Mouse (Mus musculus) liver, embryonic 16.5 days (tissue): Measurements from ENCODE around the gene Cep57. TPM values are rescaled to one million over a fixed set of nuclear protein-coding genes. Genes with fewer than 3 reads are reported as not detected.

Experiments used
- ATAC-seq: fragments of 200-750 bp; cut with Nextera tagmentation; 2 replicates; pipeline ENCODE4 v1.8.0; 2017; ENCODE audit warnings: low read depth, mild to moderate bottlenecking, moderate number of reproducible peaks, moderate library complexity
- H3K27ac ChIP-seq: fragments of 300-500 bp; sonication (generic); 2 replicates; pipeline ENCODE4 v1.5.1; 2014; ENCODE audit warnings: mild to moderate bottlenecking, low read length
- H3K27me3 ChIP-seq: fragments of 300-500 bp; sonication (generic); 2 replicates; pipeline ENCODE4 v1.6.1; 2014; ENCODE audit warnings: low read depth, low read length, mixed read lengths; ENCODE audit not compliant: control insufficient read depth, insufficient read depth
- H3K36me3 ChIP-seq: fragments of 300-500 bp; sonication (generic); 2 replicates; pipeline ENCODE4 v1.6.1; 2014; ENCODE audit warnings: mild to moderate bottlenecking; ENCODE audit not compliant: control insufficient read depth, insufficient read depth
- H3K4me1 ChIP-seq: fragments of 300-500 bp; sonication (generic); 2 replicates; pipeline ENCODE4 v1.6.1; 2014; ENCODE audit warnings: low read depth, low read length, mixed read lengths; ENCODE audit not compliant: control insufficient read depth
- H3K4me2 ChIP-seq: fragments of 300-500 bp; sonication (generic); 2 replicates; pipeline ENCODE4 v1.6.1; 2014; ENCODE audit warnings: low read depth, low read length, mixed read lengths
- H3K4me3 ChIP-seq: fragments of 300-500 bp; sonication (generic); 2 replicates; pipeline ENCODE4 v1.5.1; 2014; ENCODE audit warnings: low read depth, mild to moderate bottlenecking, low read length
- H3K9ac ChIP-seq: fragments of 300-500 bp; sonication (generic); 2 replicates; pipeline ENCODE4 v1.6.1; 2014; ENCODE audit warnings: low read depth, low read length
- H3K9me3 ChIP-seq: fragments of 300-500 bp; sonication (generic); replicated peaks from 2 replicates; pipeline ENCODE4 v1.6.1; 2016; ENCODE audit warnings: low read length; ENCODE audit not compliant: control insufficient read depth
- WGBS: fragments of 180-500 bp; shearing (Covaris S2); extraction: QIAGEN DNeasy Blood & Tissue Kit; methylation state at CpG from one replicate; pipeline ENCODE4 v1.1.7; 2014; ENCODE audit not compliant: insufficient replicate concordance; 5-methylcytosine and 5-hydroxymethylcytosine counted together
- polyA plus RNA-seq: library from polyadenylated mRNA; unstranded; fragments of >200 nt; fragmentation: Nextera tagmentation; extraction: Ambion mirVana; gene quantifications from 2 replicates; pipeline ENCODE4 v1.2.1, GENCODE M21; 2015

Gene Cep57
- polyA plus RNA-seq, 1 experiment from 2014 or later = 26.8 TPM

DNA sequence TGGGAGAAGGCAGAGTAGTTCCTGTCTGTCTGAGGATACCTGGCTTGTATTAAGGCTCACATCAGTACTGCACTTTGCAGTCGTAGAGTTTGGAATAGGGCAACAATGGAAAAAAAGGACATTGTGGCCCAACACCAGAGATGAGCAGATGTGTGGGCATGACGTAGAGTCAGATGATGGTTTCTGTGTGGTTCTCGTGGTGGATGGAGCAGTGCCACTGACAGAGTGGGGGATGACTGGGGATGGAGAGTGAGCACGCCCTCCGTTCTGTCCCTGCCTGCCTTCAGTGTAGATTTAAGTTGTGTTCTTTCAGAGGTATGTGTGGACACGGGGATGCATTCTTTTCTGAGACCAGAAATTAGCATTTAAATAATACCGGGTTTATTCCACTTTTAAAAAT lies 60.3 kb downstream of the Cep57 start:
- no peak for ATAC-seq
- no peak overlapping the region for H3K4me2 ChIP-seq
- H3K4me1 ChIP-seq = no peaks in the 10 kb centered on the region
- H3K9ac ChIP-seq = no peak overlapping the region
- H3K27ac ChIP-seq = no peak overlapping the region
- no peaks in the 10 kb centered on the region for H3K9me3 ChIP-seq
- WGBS = 69% methylated on average over 7 of the region's 7 CpGs
- no peaks in the 10 kb centered on the region for H3K36me3 ChIP-seq
- H3K4me3 ChIP-seq = no peak overlapping the region
- H3K27me3 ChIP-seq = no peaks in the 10 kb centered on the region

DNA sequence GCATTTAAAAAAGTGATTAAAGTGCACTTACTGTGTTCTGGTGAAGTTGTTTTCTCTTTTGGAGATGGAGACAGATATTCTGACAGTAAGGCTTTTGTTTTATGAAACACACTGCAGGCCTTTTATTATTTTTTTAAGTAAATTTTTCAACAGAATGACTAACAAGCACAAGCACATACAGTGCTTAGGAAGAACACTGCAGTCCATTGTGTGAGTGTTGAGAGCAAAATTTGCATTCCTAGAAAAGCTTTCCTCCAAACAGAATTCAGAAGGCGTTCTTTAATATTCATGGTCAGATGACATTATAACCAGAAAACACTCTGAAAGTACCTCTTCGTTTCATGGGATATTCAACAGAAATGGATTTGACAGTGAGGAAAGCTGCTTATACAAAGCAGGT lies 61.3 kb downstream of the Cep57 start:
- ATAC-seq = no peak
- Histone ChIP-seq H3K4me2 (no peak overlapping the region), H3K36me3 (no peaks in the 10 kb centered on the region), H3K4me3 (no peak overlapping the region), H3K9ac (no peak overlapping the region), H3K27me3 (no peaks in the 10 kb centered on the region), H3K4me1 (no peaks in the 10 kb centered on the region), H3K27ac (no peak overlapping the region), H3K9me3 (no peaks in the 10 kb centered on the region)
- WGBS = 78% methylated on average over 2 of the region's 2 CpGs

DNA sequence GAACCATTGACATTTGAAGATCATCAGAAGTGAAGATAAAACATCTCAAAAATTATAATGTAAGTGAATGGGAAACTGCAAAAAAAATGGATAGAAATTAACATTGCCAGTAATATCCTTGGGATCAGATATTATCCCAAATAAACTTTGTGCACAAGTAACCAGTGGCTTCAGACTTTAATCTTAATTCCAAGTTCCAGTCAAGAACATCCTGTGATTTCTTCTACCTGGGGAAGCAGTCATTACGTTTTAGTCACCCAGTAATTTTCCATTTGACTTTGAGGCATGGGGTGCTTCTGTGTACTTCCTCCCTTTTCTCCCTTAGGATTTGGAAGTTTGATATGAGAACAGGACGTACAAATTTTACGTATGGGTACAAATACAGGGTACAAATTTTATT lies 66.5 kb downstream of the Cep57 start:
- H3K4me2 ChIP-seq = no peak overlapping the region
- H3K9me3 ChIP-seq = no peaks in the 10 kb centered on the region
- WGBS = 79% methylated on average over 3 of the region's 3 CpGs
- no peaks in the 10 kb centered on the region for H3K4me1 ChIP-seq
- no peak overlapping the region for H3K9ac ChIP-seq
- no peaks in the 10 kb centered on the region; the same call in 1 of the 2 replicates for H3K36me3 ChIP-seq
- H3K27me3 ChIP-seq = no peaks in the 10 kb centered on the region
- no peak for ATAC-seq
- H3K4me3 ChIP-seq = no peak overlapping the region
- no peak overlapping the region for H3K27ac ChIP-seq

Other genes with a start within 250 kb of the Cep57 start
- gene Mtmr2, start 78.7 kb downstream of the Cep57 start, polyA plus RNA-seq = 19.5 and 20.1 TPM in 2 replicates
- 6.6 and 8.5 TPM in 2 replicates for gene Fam76b, start 609 bp upstream of the Cep57 start, polyA plus RNA-seq